Mouse (Mus musculus): ENCODE results near the gene Elmo2.

Elmo2 gene

DNA sequence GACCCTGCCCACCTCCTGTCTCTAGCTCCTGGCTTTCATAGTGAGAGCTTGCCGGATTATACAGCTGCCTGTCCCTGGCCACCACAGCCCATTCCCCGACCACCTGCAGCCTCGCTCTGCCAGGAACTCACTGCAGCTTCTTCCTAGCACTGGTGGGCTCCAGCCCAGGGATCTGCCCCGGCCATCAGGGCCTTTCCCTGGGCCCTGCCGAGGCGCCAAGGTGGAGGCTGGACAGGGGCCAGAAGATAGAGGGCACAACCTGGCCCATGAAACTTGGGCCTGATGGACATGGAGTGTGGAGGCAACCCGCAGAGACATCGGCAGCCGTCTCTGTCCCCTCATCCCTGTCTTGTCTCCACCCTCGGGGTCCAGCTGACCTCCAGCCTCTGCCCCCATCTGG lies 70.1 kb downstream of the Elmo2 start:
- DNase-seq, result no peak

DNA sequence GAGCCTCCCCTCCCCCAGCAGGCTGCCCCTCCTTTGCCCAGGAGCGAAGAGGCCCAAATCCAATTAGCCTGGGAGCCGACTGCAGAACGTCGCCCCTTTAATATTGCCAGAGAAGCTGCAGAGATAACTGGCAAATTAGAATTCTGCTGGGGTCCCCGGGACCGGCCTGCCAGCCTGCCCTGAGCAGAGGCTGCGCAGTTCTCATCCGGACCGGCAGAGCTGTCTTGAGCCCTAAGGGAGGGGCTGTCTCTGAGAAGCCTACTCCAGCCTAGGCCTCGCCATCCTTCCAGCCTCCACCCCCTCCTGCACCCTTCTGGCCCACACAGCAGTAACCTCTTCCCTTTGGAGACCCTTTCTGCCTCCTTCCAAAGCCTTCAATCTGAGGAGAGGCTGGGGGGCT lies 72.4 kb downstream of the Elmo2 start:
- DNase-seq, result no peak

DNA sequence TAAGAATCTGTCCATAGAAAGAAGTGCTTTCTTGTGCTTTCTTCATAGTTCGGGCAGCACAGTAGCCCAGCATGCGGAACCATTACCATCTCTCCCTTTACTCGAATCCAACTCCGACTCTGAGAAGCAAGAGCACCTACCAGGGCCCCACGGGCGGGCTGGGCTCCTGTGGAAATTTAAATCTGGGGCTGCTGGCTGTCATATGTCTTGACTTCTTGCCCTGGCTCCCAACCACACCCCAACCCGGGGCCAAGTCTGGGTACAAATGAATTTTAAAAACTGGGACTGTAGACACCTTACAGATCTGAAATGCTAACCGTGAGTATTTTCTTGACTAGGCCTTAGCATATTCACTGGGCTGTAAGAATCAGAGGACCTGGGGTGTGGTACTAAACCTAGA lies 73.0 kb downstream of the Elmo2 start:
- DNase-seq, result no peak

GRCm38 (mm10) chr2:165252801-165253200 lies 73.5 kb downstream of the Elmo2 start:
- DNase-seq, result no peak

- DNase-seq, result peak; percentile 63 to 79
These were observed 73.9 kb downstream of the Elmo2 start for GRCm38 (mm10) chr2:165252381-165252780.

GRCm38 (mm10) chr2:165250903-165251302 lies 75.4 kb downstream of the Elmo2 start:
- no peak for DNase-seq

DNA sequence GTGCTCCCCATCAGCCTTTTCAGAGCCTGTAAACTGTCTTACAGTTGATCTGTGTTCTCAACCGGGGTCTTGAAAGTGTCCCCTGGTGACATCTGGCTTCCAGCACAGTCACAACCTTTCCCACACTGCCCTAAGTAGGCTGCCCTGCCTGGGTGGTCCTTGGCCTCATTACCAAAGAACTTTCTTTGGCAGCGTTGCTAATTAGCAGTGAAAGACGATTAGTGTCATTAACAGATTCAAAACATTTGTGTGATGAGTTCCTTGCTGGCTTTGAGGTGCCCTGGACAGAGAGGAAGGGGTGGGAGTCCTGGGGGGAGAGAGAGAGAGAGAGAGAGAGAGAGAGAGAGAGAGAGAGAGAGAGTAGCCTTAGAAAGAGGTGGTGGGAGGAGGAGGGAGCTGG lies 77.3 kb downstream of the Elmo2 start:
- no peak for DNase-seq

- DNase-seq, result no peak
These were observed 79.9 kb downstream of the Elmo2 start for GRCm38 (mm10) chr2:165246349-165246748.

DNA sequence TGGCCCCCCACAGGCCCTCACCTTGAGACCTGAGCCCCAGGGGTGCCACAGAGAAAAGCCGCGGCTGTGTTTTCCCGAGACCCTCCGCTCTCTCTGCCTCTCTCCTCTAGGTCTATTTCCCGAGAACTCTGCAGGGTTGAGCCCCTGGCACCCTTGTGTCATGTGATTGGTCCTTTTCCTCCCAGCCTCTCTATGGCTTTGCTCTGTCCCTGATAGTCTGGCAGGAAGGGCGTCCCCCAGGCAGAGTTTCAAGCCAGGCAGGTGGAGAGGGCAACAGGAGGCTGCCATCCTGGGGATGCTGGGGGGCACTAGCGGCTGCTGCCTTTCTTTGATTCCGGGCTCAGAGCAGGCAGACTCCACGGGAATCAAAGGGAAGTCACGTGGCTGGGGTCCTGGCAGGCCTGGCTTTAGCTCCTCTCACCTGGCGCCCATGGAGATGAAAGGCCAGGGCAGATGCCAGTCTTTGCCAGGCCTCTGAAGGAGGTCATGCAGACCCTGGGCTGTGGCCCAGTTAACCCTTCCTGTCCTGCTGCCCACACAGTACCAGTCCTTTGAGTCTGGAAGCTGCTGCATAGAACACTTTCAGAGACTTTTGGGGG lies 83.1 kb downstream of the Elmo2 start:
- no peak for DNase-seq

DNA sequence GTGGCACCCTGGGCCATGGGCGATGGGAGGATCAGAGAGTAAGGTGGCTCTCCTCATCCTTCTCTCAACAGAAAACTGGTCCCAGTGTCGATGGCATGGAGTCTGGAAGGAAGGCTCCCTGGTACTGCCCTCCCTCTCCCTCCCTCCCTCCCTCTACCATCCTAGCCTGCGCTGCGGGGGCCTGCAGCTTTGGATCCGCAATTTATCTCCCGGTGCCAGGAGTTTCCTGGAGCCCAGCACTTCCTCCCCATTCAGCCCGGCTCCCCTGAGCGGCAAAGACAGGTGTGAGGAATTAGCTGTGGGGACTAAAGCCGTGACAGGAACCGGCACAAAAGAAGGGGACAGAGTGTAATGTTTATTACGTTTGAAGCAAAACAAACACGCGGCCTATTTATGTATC lies 83.7 kb downstream of the Elmo2 start:
- no peak for DNase-seq

DNA sequence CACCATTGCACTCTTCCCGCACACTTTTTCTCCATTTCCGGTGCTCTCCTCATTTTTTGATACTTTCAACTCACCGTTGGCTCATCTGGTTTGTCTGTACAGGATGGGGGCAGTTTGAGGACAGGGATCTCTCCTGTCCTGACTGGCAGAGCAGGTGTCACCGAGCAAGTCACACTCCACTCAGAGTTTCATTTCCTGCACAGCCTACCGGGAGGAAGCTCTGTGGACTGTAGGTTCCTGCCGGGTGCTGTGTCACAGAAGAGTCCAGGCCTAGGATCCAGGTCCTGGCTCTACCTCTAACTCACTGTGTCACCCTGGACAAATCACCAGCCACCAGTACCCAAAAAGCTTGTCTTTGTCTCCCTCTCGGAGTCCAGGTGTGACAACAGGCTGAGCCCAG lies 84.5 kb downstream of the Elmo2 start:
- DNase-seq, result no peak

- no peak for DNase-seq
These were observed 85.9 kb downstream of the Elmo2 start for GRCm38 (mm10) chr2:165240371-165240770.

- peak in 1 of 2 experiments; percentile 37 for DNase-seq
These were observed 86.6 kb downstream of the Elmo2 start for GRCm38 (mm10) chr2:165239533-165240144.

- no peak for DNase-seq
These were observed 87.7 kb downstream of the Elmo2 start for GRCm38 (mm10) chr2:165238416-165239145.

Measured in kidney, postnatal 36 days (tissue).